Mouse (Mus musculus): ENCODE results near the gene C130050O18Rik. TPM values are rescaled to one million over a fixed set of nuclear protein-coding genes. Genes with fewer than 3 reads are reported as not detected.

The C130050O18Rik gene
- polyA plus RNA-seq (2012; rRNA removed) = 0.12 TPM in 1 of 2 replicates, not detected in the other

GRCm38 (mm10) chr5:139404801-139405401 lies at the start of gene C130050O18Rik:
TSS of gene C130050O18Rik (plus strand) at chr5:139405280.
- TF ChIP-seq CTCF (IDR thresholded peaks at IDR 0.05; ENCODE audit: control insufficient read depth, insufficient read depth, insufficient replicate concordance, low read depth, low read length) (no peak), POLR2A (IDR thresholded peaks at IDR 0.05; ENCODE audit: control insufficient read depth, low read depth, low read length) (no peak)
- Histone ChIP-seq H3K36me3 (ENCODE audit: control insufficient read depth, insufficient read depth, low read length) (no peaks in the 10 kb centered on the region), H3K4me3 (ENCODE audit: control insufficient read depth, low read depth, low read length) (no peak within 1 kb of the TSS), H3K4me1 (ENCODE audit: control insufficient read depth, insufficient read depth, low read length) (peaks cover 2% of the 10 kb centered on the region; the same call in 1 of the 2 replicates), H3K27ac (ENCODE audit: control insufficient read depth, insufficient read depth, low read depth, low read length) (no peak within 1 kb of the TSS), H3K27me3 (ENCODE audit: control insufficient read depth, insufficient read depth, low read length) (no peaks in the 10 kb centered on the region)

GRCm38 (mm10) chr5:139358653-139359052 lies 46.4 kb upstream of the C130050O18Rik start:
- Histone ChIP-seq H3K4me3 (ENCODE audit: control insufficient read depth, low read depth, low read length) (no peak overlapping the region), H3K27ac (ENCODE audit: control insufficient read depth, insufficient read depth, low read depth, low read length) (no peak overlapping the region)

GRCm38 (mm10) chr5:139359244-139359643 lies 45.8 kb upstream of the C130050O18Rik start:
- Histone ChIP-seq H3K36me3 (ENCODE audit: control insufficient read depth, insufficient read depth, low read length) (no peaks in the 10 kb centered on the region), H3K4me1 (ENCODE audit: control insufficient read depth, insufficient read depth, low read length) (peaks cover under 1% of the 10 kb centered on the region; the same call in 1 of the 2 replicates), H3K4me3 (ENCODE audit: control insufficient read depth, low read depth, low read length) (no peak overlapping the region), H3K27me3 (ENCODE audit: control insufficient read depth, insufficient read depth, low read length) (no peaks in the 10 kb centered on the region), H3K27ac (ENCODE audit: control insufficient read depth, insufficient read depth, low read depth, low read length) (no peak overlapping the region)
- TF ChIP-seq CTCF (IDR thresholded peaks at IDR 0.05; ENCODE audit: control insufficient read depth, insufficient read depth, insufficient replicate concordance, low read depth, low read length) = no peak
- TF ChIP-seq POLR2A (IDR thresholded peaks at IDR 0.05; ENCODE audit: control insufficient read depth, low read depth, low read length) = no peak

More at GRCm38 (mm10) chr5:139358653-139359052, 46.4 kb upstream of the C130050O18Rik start:
- Histone ChIP-seq H3K27me3 (ENCODE audit: control insufficient read depth, insufficient read depth, low read length) (no peaks in the 10 kb centered on the region), H3K4me1 (ENCODE audit: control insufficient read depth, insufficient read depth, low read length) (no peaks in the 10 kb centered on the region; the same call in 1 of the 2 replicates), H3K36me3 (ENCODE audit: control insufficient read depth, insufficient read depth, low read length) (no peaks in the 10 kb centered on the region)
- TF ChIP-seq POLR2A (IDR thresholded peaks at IDR 0.05; ENCODE audit: control insufficient read depth, low read depth, low read length) = no peak
- TF ChIP-seq CTCF (IDR thresholded peaks at IDR 0.05; ENCODE audit: control insufficient read depth, insufficient read depth, insufficient replicate concordance, low read depth, low read length) = peak; percentile 20; the same call in 1 of the 2 replicates

GRCm38 (mm10) chr5:139363858-139364257 lies 41.2 kb upstream of the C130050O18Rik start:
- Histone ChIP-seq H3K36me3 (ENCODE audit: control insufficient read depth, insufficient read depth, low read length) (no peaks in the 10 kb centered on the region), H3K27ac (ENCODE audit: control insufficient read depth, insufficient read depth, low read depth, low read length) (no peak overlapping the region), H3K27me3 (ENCODE audit: control insufficient read depth, insufficient read depth, low read length) (no peaks in the 10 kb centered on the region), H3K4me3 (ENCODE audit: control insufficient read depth, low read depth, low read length) (no peak overlapping the region), H3K4me1 (ENCODE audit: control insufficient read depth, insufficient read depth, low read length) (peaks cover 5% of the 10 kb centered on the region)
- no peak for TF ChIP-seq POLR2A (IDR thresholded peaks at IDR 0.05; ENCODE audit: control insufficient read depth, low read depth, low read length)
- TF ChIP-seq CTCF (IDR thresholded peaks at IDR 0.05; ENCODE audit: control insufficient read depth, insufficient read depth, insufficient replicate concordance, low read depth, low read length) = no peak

GRCm38 (mm10) chr5:139364260-139364910 lies 40.7 kb upstream of the C130050O18Rik start:
- peaks cover 5% of the 10 kb centered on the region for H3K4me1 ChIP-seq (ENCODE audit: control insufficient read depth, insufficient read depth, low read length)
- H3K4me3 ChIP-seq (ENCODE audit: control insufficient read depth, low read depth, low read length) = no peak overlapping the region
- no peaks in the 10 kb centered on the region for H3K27me3 ChIP-seq (ENCODE audit: control insufficient read depth, insufficient read depth, low read length)
- no peaks in the 10 kb centered on the region for H3K36me3 ChIP-seq (ENCODE audit: control insufficient read depth, insufficient read depth, low read length)
- TF ChIP-seq CTCF (IDR thresholded peaks at IDR 0.05; ENCODE audit: control insufficient read depth, insufficient read depth, insufficient replicate concordance, low read depth, low read length) = peak; percentile 90
- no peak for TF ChIP-seq POLR2A (IDR thresholded peaks at IDR 0.05; ENCODE audit: control insufficient read depth, low read depth, low read length)
- no peak overlapping the region for H3K27ac ChIP-seq (ENCODE audit: control insufficient read depth, insufficient read depth, low read depth, low read length)

GRCm38 (mm10) chr5:139364911-139365571 lies 40.0 kb upstream of the C130050O18Rik start:
- Histone ChIP-seq H3K4me3 (ENCODE audit: control insufficient read depth, low read depth, low read length) (no peak overlapping the region), H3K27ac (ENCODE audit: control insufficient read depth, insufficient read depth, low read depth, low read length) (no peak overlapping the region), H3K36me3 (ENCODE audit: control insufficient read depth, insufficient read depth, low read length) (no peaks in the 10 kb centered on the region), H3K4me1 (ENCODE audit: control insufficient read depth, insufficient read depth, low read length) (peaks cover 5% of the 10 kb centered on the region), H3K27me3 (ENCODE audit: control insufficient read depth, insufficient read depth, low read length) (no peaks in the 10 kb centered on the region)
- no peak for TF ChIP-seq POLR2A (IDR thresholded peaks at IDR 0.05; ENCODE audit: control insufficient read depth, low read depth, low read length)
- TF ChIP-seq CTCF (IDR thresholded peaks at IDR 0.05; ENCODE audit: control insufficient read depth, insufficient read depth, insufficient replicate concordance, low read depth, low read length) = no peak

GRCm38 (mm10) chr5:139365827-139366226 lies 39.3 kb upstream of the C130050O18Rik start:
- no peak overlapping the region for H3K4me3 ChIP-seq (ENCODE audit: control insufficient read depth, low read depth, low read length)
- H3K4me1 ChIP-seq (ENCODE audit: control insufficient read depth, insufficient read depth, low read length) = peaks cover 5% of the 10 kb centered on the region
- no peak overlapping the region for H3K27ac ChIP-seq (ENCODE audit: control insufficient read depth, insufficient read depth, low read depth, low read length)
- no peak for TF ChIP-seq CTCF (IDR thresholded peaks at IDR 0.05; ENCODE audit: control insufficient read depth, insufficient read depth, insufficient replicate concordance, low read depth, low read length)
- TF ChIP-seq POLR2A (IDR thresholded peaks at IDR 0.05; ENCODE audit: control insufficient read depth, low read depth, low read length) = no peak
- no peaks in the 10 kb centered on the region for H3K36me3 ChIP-seq (ENCODE audit: control insufficient read depth, insufficient read depth, low read length)
- no peaks in the 10 kb centered on the region for H3K27me3 ChIP-seq (ENCODE audit: control insufficient read depth, insufficient read depth, low read length)

Measured in testis, adult 2 months (tissue).